Mouse (Mus musculus) liver, embryonic 13.5 days (tissue): ENCODE measurements around the gene Vamp8. TPM values are rescaled to one million over a fixed set of nuclear protein-coding genes. Genes with fewer than 3 reads are reported as not detected.
A peak's percentile ranks its signal among the peaks of the same experiment; 100 is the strongest.

Source experiments
- ATAC-seq: fragments of 200-750 bp; cut with Nextera tagmentation; 2 replicates; pipeline ENCODE4 v1.8.0; 2017; ENCODE audit warnings: low read depth, mild to moderate bottlenecking, moderate number of reproducible peaks, moderate library complexity
- DNase-seq: peaks from one replicate; pipeline ENCODE4 v3.0.0; 2022
- H3K27ac ChIP-seq: fragments of 300-500 bp; sonication (generic); 2 replicates; pipeline ENCODE4 v1.5.1; 2015; ENCODE audit warnings: moderate library complexity, mild to moderate bottlenecking, inconsistent platforms
- H3K27me3 ChIP-seq: fragments of 300-500 bp; sonication (generic); 2 replicates; pipeline ENCODE4 v1.6.1; 2015; ENCODE audit warnings: mild to moderate bottlenecking, inconsistent platforms
- H3K36me3 ChIP-seq: fragments of 300-500 bp; sonication (generic); 2 replicates; pipeline ENCODE4 v1.6.1; 2015; ENCODE audit warnings: mild to moderate bottlenecking, inconsistent platforms
- H3K4me1 ChIP-seq: fragments of 300-500 bp; sonication (generic); replicated peaks from 2 replicates; pipeline ENCODE4 v1.6.1; 2015; ENCODE audit warnings: inconsistent platforms
- H3K4me2 ChIP-seq: fragments of 300-500 bp; sonication (generic); 2 replicates; pipeline ENCODE4 v1.6.1; 2015; ENCODE audit warnings: inconsistent platforms, mild to moderate bottlenecking, moderate library complexity
- H3K4me3 ChIP-seq: fragments of 300-500 bp; sonication (generic); replicated peaks from 2 replicates; pipeline ENCODE4 v1.5.1; 2015; ENCODE audit warnings: mild to moderate bottlenecking, inconsistent platforms
- H3K9ac ChIP-seq: fragments of 300-500 bp; sonication (generic); 2 replicates; pipeline ENCODE4 v1.6.1; 2015; ENCODE audit warnings: mild to moderate bottlenecking, inconsistent platforms
- H3K9me3 ChIP-seq: fragments of 300-500 bp; sonication (generic); replicated peaks from 2 replicates; pipeline ENCODE4 v1.6.1; 2016; ENCODE audit warnings: inconsistent platforms
- WGBS: fragments of 180-500 bp; shearing (Covaris S2); methylation state at CpG from one replicate; pipeline ENCODE4 v1.1.7; 2015; ENCODE audit not compliant: insufficient replicate concordance; 5-methylcytosine and 5-hydroxymethylcytosine counted together
- polyA plus RNA-seq: library from polyadenylated mRNA; unstranded; fragments of >200 nt; fragmentation: Nextera tagmentation; extraction: Ambion mirVana; gene quantifications from 2 replicates; pipeline ENCODE4 v1.2.1, GENCODE M21; 2015

The Vamp8 gene
- polyA plus RNA-seq, 1 experiment from 2014 or later = 260 TPM

DNA sequence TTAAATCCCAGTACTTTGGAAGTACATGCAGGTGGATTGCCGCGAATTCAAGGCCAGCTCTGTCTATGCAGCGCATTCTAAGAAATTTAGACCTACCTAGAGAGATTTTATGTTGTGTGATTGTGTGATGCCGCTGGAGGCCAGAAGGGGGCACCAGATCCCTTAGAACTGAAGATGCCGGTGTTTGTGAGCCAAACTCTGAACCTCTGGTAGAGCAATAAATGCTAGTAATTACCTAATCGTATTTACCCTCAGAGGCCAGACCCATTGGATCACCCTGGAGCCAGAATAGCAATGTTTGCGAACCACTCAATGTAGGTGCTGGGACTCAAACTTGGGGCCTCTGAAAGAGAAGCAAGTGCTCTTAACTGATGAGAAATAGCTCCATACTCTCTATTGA is 11.4 kb upstream of the Vamp8 start:
- ATAC-seq (no peak), DNase-seq (peak; percentile 62)
- WGBS = 14% methylated on average over 7 of the region's 7 CpGs
- Histone ChIP-seq H3K4me3 (no peak overlapping the region), H3K4me2 (no peak overlapping the region), H3K9me3 (no peaks in the 10 kb centered on the region), H3K9ac (no peak overlapping the region), H3K27ac (no peak overlapping the region), H3K36me3 (no peaks in the 10 kb centered on the region), H3K4me1 (peaks cover 27% of the 10 kb centered on the region), H3K27me3 (no peaks in the 10 kb centered on the region)

DNA sequence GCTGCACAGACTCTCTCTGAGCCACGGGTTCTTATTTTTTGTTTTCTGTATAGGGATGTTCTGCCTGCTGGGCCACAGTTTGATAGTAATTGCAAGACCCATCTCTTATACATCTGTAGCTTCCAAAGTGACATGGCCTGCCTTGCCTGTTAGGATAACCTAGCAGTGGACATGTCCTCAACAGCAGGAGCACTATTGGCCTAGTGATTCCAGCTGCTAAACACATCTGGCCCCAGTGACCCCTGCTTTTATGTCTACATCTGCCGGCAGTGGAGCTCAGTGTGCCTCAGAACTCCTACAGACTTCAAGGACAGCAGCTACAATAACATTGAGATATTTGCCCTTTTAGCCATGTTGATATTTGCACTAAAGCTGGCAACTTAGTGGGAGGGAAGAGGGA is 9.5 kb upstream of the Vamp8 start:
- WGBS = 65% methylated on average over 2 of the region's 2 CpGs

DNA sequence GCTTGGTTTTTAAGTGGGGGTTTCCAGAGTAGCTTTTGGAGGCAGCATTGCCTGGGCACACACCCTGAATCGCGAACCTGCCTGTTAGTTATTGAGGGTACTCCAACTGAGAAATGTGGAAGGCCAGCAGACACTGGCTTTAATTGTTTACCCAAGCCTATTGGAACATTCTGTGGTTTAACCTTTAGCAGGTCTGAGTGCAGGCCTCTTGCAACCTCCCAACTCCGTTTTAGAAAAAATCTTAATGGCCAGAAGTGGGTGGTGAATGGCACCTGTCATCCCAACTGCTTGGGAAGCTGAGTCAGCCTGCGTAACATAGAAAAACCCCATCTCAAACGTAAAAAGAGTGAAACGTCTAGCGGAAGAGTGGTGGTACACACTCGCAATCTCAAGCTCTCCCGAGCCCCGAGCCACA is 6.3 kb upstream of the Vamp8 start:
- H3K9me3 ChIP-seq = no peaks in the 10 kb centered on the region

More for the DNA sequence above, 9.5 kb upstream of the Vamp8 start:
- Histone ChIP-seq H3K9me3 (no peaks in the 10 kb centered on the region), H3K4me1 (peaks cover 34% of the 10 kb centered on the region), H3K27ac (peak overlapping the region; percentile 50; the same call in 1 of the 2 replicates), H3K4me2 (no peak overlapping the region), H3K9ac (no peak overlapping the region), H3K27me3 (no peaks in the 10 kb centered on the region), H3K36me3 (no peaks in the 10 kb centered on the region), H3K4me3 (no peak overlapping the region)
- DNase-seq = no peak
- no peak for ATAC-seq

GRCm38 (mm10) chr6:72392341-72392740 is 1.8 kb upstream of the Vamp8 start:
- DNase-seq = no peak
- H3K27me3 ChIP-seq = no peaks in the 10 kb centered on the region
- WGBS = 85% methylated on average over 5 of the region's 5 CpGs
- H3K4me1 ChIP-seq = peaks cover 71% of the 10 kb centered on the region
- no peaks in the 10 kb centered on the region for H3K9me3 ChIP-seq
- H3K4me2 ChIP-seq = peak overlapping the region; percentile 93
- peak overlapping the region; percentile 100 for H3K27ac ChIP-seq
- H3K9ac ChIP-seq = peak overlapping the region; percentile 98; the same call in 1 of the 2 replicates
- peaks cover 37% of the 10 kb centered on the region for H3K36me3 ChIP-seq
- no peak for ATAC-seq
- H3K4me3 ChIP-seq = peak overlapping the region; percentile 84

More for the DNA sequence above, 6.3 kb upstream of the Vamp8 start:
- H3K4me3 ChIP-seq = no peak overlapping the region
- no peak overlapping the region for H3K9ac ChIP-seq
- no peak overlapping the region for H3K27ac ChIP-seq
- H3K36me3 ChIP-seq = peaks cover 20% of the 10 kb centered on the region
- DNase-seq (no peak), ATAC-seq (no peak)
- no peaks in the 10 kb centered on the region for H3K27me3 ChIP-seq
- H3K4me2 ChIP-seq = no peak overlapping the region
- peaks cover 62% of the 10 kb centered on the region for H3K4me1 ChIP-seq
- WGBS = 70% methylated on average over 10 of the region's 10 CpGs

- ATAC-seq (peak; percentile 71), DNase-seq (peak; percentile 67)
- Histone ChIP-seq H3K9ac (peak overlapping the region; percentile 98), H3K36me3 (peaks cover 47% of the 10 kb centered on the region), H3K27me3 (no peaks in the 10 kb centered on the region), H3K4me2 (peak overlapping the region; percentile 93), H3K9me3 (no peaks in the 10 kb centered on the region), H3K4me1 (peaks cover 75% of the 10 kb centered on the region), H3K27ac (peak overlapping the region; percentile 100), H3K4me3 (peak overlapping the region; percentile 84)
- WGBS = 3% methylated on average over 12 of the region's 12 CpGs
Measured at GRCm38 (mm10) chr6:72390795-72391521, 455 bp upstream of the Vamp8 start.

DNA sequence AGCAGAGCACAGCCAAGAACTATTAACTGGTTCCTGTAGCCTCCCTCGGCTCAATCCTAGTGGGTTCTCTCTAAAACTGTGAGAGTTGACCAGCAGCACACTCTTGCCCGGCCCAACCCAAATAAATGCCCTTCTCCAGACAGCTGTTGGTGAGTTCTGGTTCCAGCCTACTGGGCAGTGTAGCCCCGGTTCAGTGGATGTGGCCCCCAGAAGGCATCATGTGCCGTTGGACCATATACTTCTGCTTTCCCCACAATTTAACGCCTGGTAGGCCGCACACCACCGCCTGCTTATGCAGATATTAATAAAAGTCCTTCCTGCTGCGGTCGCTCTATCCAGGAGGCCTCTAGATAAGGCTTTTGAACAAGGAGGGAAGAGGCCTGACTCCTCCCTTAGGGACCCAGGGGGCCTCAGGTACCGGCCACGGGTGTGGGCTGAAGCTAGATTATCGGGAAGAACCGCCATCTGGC is 997 bp downstream of the Vamp8 start:
- Histone ChIP-seq H3K36me3 (peaks cover 61% of the 10 kb centered on the region), H3K4me1 (peaks cover 81% of the 10 kb centered on the region), H3K9ac (peak overlapping the region; percentile 98), H3K9me3 (no peaks in the 10 kb centered on the region), H3K4me2 (peak overlapping the region; percentile 93), H3K27ac (peak overlapping the region; percentile 100), H3K27me3 (no peaks in the 10 kb centered on the region), H3K4me3 (peak overlapping the region; percentile 84)
- ATAC-seq (peak; percentile 91), DNase-seq (peak; percentile 90)
- under 1% methylated on average over 13 of the region's 13 CpGs for WGBS

GRCm38 (mm10) chr6:72388791-72389329 is 1.6 kb downstream of the Vamp8 start:
- 43% methylated on average over 6 of the region's 6 CpGs for WGBS
- peaks cover 81% of the 10 kb centered on the region for H3K4me1 ChIP-seq
- H3K36me3 ChIP-seq = peaks cover 60% of the 10 kb centered on the region

GRCm38 (mm10) chr6:72388266-72388665 is 2.2 kb downstream of the Vamp8 start:
- Histone ChIP-seq H3K27ac (peak overlapping the region; percentile 100), H3K4me2 (peak overlapping the region; percentile 93), H3K9ac (peak overlapping the region; percentile 98), H3K9me3 (no peaks in the 10 kb centered on the region), H3K4me3 (peak overlapping the region; percentile 84), H3K4me1 (peaks cover 81% of the 10 kb centered on the region), H3K27me3 (no peaks in the 10 kb centered on the region), H3K36me3 (peaks cover 57% of the 10 kb centered on the region)
- DNase-seq (no peak), ATAC-seq (no peak)
- 47% methylated on average over 10 of the region's 10 CpGs for WGBS

More at GRCm38 (mm10) chr6:72388791-72389329, 1.6 kb downstream of the Vamp8 start:
- Histone ChIP-seq H3K4me2 (peak overlapping the region; percentile 93), H3K27ac (peak overlapping the region; percentile 100), H3K4me3 (peak overlapping the region; percentile 84), H3K27me3 (no peaks in the 10 kb centered on the region), H3K9ac (peak overlapping the region; percentile 98), H3K9me3 (no peaks in the 10 kb centered on the region)
- ATAC-seq (no peak), DNase-seq (no peak)

DNA sequence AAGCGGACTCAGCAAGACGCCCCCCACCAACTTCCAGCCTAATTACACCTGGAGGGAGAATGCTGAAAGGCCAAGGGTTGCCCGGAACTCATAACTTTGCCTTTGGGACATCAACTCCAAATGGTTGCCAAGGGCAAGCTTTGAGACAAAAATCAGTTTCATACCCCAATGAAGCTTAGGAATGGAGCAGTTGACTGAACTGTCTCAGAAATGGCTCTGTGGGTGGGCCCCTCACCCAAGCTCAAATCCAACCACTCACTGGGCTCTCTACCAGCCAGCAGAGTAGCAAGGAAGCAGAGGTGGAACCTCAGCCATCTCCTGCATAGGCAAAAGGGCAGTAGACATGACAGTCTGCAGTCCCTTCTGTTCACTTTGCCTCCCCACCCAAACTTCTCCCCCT is 2.7 kb downstream of the Vamp8 start:
- Histone ChIP-seq H3K4me3 (peak overlapping the region; percentile 84), H3K27ac (peak overlapping the region; percentile 100), H3K9ac (peak overlapping the region; percentile 98), H3K4me2 (peak overlapping the region; percentile 93), H3K27me3 (no peaks in the 10 kb centered on the region), H3K4me1 (peaks cover 81% of the 10 kb centered on the region), H3K9me3 (no peaks in the 10 kb centered on the region), H3K36me3 (peaks cover 53% of the 10 kb centered on the region)
- ATAC-seq (no peak), DNase-seq (no peak)
- WGBS = 70% methylated on average over 3 of the region's 3 CpGs

DNA sequence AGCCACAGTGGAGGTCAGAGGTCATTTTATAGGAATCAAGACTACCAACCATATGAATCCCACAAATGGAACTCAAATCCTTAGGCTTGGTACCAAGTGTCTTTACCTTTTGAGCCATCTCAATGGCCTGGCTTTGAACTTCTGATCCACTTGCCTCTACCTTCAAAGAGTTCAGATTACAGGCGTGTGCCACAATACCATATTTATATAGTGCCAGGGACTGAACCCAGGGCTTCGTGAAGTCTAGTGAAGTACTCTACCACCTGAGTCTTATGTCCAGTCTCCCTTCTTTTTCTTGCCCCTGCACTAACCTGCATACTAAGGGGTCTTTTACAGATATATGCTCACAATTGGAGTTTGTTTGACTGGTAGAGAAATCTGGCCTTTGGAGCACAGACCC is 3.9 kb downstream of the Vamp8 start:
- DNase-seq (no peak), ATAC-seq (no peak)
- Histone ChIP-seq H3K36me3 (peaks cover 45% of the 10 kb centered on the region), H3K4me2 (0 out of 2 replicates have a peak overlapping the region, but pooled peaks have one; percentile 9), H3K27ac (peak overlapping the region; percentile 91), H3K4me1 (peaks cover 82% of the 10 kb centered on the region), H3K4me3 (no peak overlapping the region), H3K9me3 (no peaks in the 10 kb centered on the region), H3K27me3 (no peaks in the 10 kb centered on the region), H3K9ac (peak overlapping the region; percentile 42)
- WGBS = 90% methylated on average over 2 of the region's 2 CpGs

GRCm38 (mm10) chr6:72385258-72385657 is 5.2 kb downstream of the Vamp8 start:
- Histone ChIP-seq H3K9me3 (no peaks in the 10 kb centered on the region), H3K27ac (peak overlapping the region; percentile 91), H3K9ac (peak overlapping the region; percentile 39; the same call in 1 of the 2 replicates), H3K4me1 (peaks cover 85% of the 10 kb centered on the region), H3K4me2 (peak overlapping the region; percentile 18; the same call in 1 of the 2 replicates), H3K4me3 (no peak overlapping the region), H3K27me3 (no peaks in the 10 kb centered on the region), H3K36me3 (peaks cover 45% of the 10 kb centered on the region)
- ATAC-seq = no peak
- WGBS = 32% methylated on average over 4 of the region's 4 CpGs
- DNase-seq = no peak
